Mouse (Mus musculus) myocyte (in vitro differentiated cells): ENCODE measurements around the gene Cryab. TPM values are rescaled to one million over a fixed set of nuclear protein-coding genes. Genes with fewer than 3 reads are reported as not detected.

Experiments
- H3K27me3 ChIP-seq: one replicate; pipeline ENCODE4 v1.6.1; 2011; ENCODE audit not compliant: control insufficient read depth, insufficient read depth, insufficient read length
- H3K36me3 ChIP-seq: one replicate; pipeline ENCODE4 v1.6.1; 2011; ENCODE audit not compliant: control insufficient read depth, insufficient read depth
- H3K4me2 ChIP-seq: one replicate; pipeline ENCODE4 v1.6.1; 2011; ENCODE audit warnings: low read depth, control low read depth
- H3K4me3 ChIP-seq: one replicate; pipeline ENCODE4 v1.5.1; 2011; ENCODE audit warnings: mild to moderate bottlenecking, control low read depth, moderate library complexity
- H3K79me2 ChIP-seq: one replicate; pipeline ENCODE4 v1.6.1; 2011; ENCODE audit not compliant: control insufficient read depth, insufficient read depth
- H3ac ChIP-seq: one replicate; pipeline ENCODE4 v1.6.1; 2011; ENCODE audit not compliant: control insufficient read depth, insufficient read length
- CEBPB ChIP-seq: IDR thresholded peaks from 2 replicates; pipeline ENCODE4 v1.6.1; 2011; ENCODE audit warnings: mild to moderate bottlenecking, moderate library complexity; ENCODE audit not compliant: poor library complexity, insufficient read depth, severe bottlenecking
- E2F4 ChIP-seq: IDR thresholded peaks from one replicate; pipeline ENCODE4 v1.6.1; 2011; ENCODE audit warnings: mild to moderate bottlenecking, control low read depth, moderate library complexity; ENCODE audit not compliant: insufficient read depth
- MAX ChIP-seq: IDR thresholded peaks from one replicate; pipeline ENCODE4 v1.6.1; 2011; ENCODE audit warnings: low read depth, mild to moderate bottlenecking, control low read depth
- MYOD1 ChIP-seq, 3 experiments: IDR thresholded peaks; one replicate each; pipeline ENCODE4 v1.6.1; 2011; ENCODE audit warnings: control low read depth in 2 of 3, low read depth in 2 of 3, mild to moderate bottlenecking in 2 of 3, moderate library complexity in 1 of 3; ENCODE audit not compliant: insufficient read length in 2 of 3, control insufficient read depth in 1 of 3
- MYOG ChIP-seq, 3 experiments: IDR thresholded peaks; one replicate each; pipeline ENCODE4 v1.6.1; 2011; ENCODE audit warnings: control low read depth in 2 of 3, low read depth in 2 of 3, mild to moderate bottlenecking in 2 of 3; ENCODE audit not compliant: insufficient read length in 2 of 3, control insufficient read depth in 1 of 3, insufficient read depth in 1 of 3
- POLR2A ChIP-seq: IDR thresholded peaks from one replicate; pipeline ENCODE4 v1.6.1; 2011; ENCODE audit warnings: low read depth, mild to moderate bottlenecking, control low read depth, moderate library complexity; ENCODE audit not compliant: insufficient read length
- POLR2AphosphoS2 ChIP-seq: IDR thresholded peaks from one replicate; pipeline ENCODE4 v1.6.1; 2011; ENCODE audit warnings: low read depth, control low read depth; ENCODE audit not compliant: insufficient read length
- REST ChIP-seq: IDR thresholded peaks from one replicate; pipeline ENCODE4 v1.6.1; 2011; ENCODE audit warnings: mild to moderate bottlenecking, control low read depth, moderate library complexity; ENCODE audit not compliant: insufficient read depth, insufficient read length
- SRF ChIP-seq: IDR thresholded peaks from one replicate; pipeline ENCODE4 v1.6.1; 2011; ENCODE audit warnings: low read depth; ENCODE audit not compliant: control insufficient read depth, insufficient read length
- TCF12 ChIP-seq: IDR thresholded peaks from one replicate; pipeline ENCODE4 v1.6.1; 2011; ENCODE audit warnings: mild to moderate bottlenecking, control low read depth; ENCODE audit not compliant: poor library complexity, insufficient read depth, severe bottlenecking
- TCF3 ChIP-seq: IDR thresholded peaks from one replicate; pipeline ENCODE4 v1.6.1; 2011; ENCODE audit warnings: low read depth, control low read depth; ENCODE audit not compliant: insufficient read length
- USF1 ChIP-seq: IDR thresholded peaks from one replicate; pipeline ENCODE4 v1.6.1; 2011; ENCODE audit warnings: low read depth, mild to moderate bottlenecking, control low read depth, moderate library complexity
- polyA plus RNA-seq: library from polyadenylated mRNA; unstranded; fragments of >200 nt; fragmentation: generic; extraction: Trizol; gene quantifications from one replicate; pipeline ENCODE4 v1.2.1, GENCODE M21; 2012; ENCODE audit warnings: missing spikeins

The Cryab gene
- polyA plus RNA-seq, 1 experiment: 915 TPM

GRCm38 (mm10) chr9:50776162-50776760, 25.1 kb downstream of the Cryab start:
- H3K4me3 ChIP-seq: peak overlapping the region; percentile 39

GRCm38 (mm10) chr9:50782155-50782554, 31.0 kb downstream of the Cryab start:
- Histone ChIP-seq H3K79me2 (no peaks in the 10 kb centered on the region), H3K4me3 (no peak overlapping the region), H3K4me2 (no peak overlapping the region), H3ac (no peak overlapping the region), H3K36me3 (peaks cover 9% of the 10 kb centered on the region), H3K27me3 (no peaks in the 10 kb centered on the region)
- TF ChIP-seq MAX: no peak
- TF ChIP-seq CEBPB: no peak
- no peak for TF ChIP-seq MYOD1 (IDR thresholded peaks at IDR 0.05; ENCODE audit: control insufficient read depth in 1 of 3, insufficient read length in 2 of 3, low read depth in 2 of 3)
- no peak for TF ChIP-seq TCF12
- TF ChIP-seq POLR2AphosphoS2: no peak
- no peak for TF ChIP-seq POLR2A
- TF ChIP-seq SRF: no peak
- TF ChIP-seq USF1: no peak
- no peak for TF ChIP-seq MYOG (IDR thresholded peaks at IDR 0.05; ENCODE audit: control insufficient read depth in 1 of 3, insufficient read depth in 1 of 3, insufficient read length in 2 of 3, low read depth in 2 of 3)
- TF ChIP-seq REST: no peak
- TF ChIP-seq TCF3: no peak
- no peak for TF ChIP-seq E2F4

More at GRCm38 (mm10) chr9:50776162-50776760, 25.1 kb downstream of the Cryab start:
- Histone ChIP-seq H3K4me2 (peak overlapping the region; percentile 81), H3ac (peak overlapping the region; percentile 71), H3K36me3 (no peaks in the 10 kb centered on the region), H3K79me2 (peaks cover 4% of the 10 kb centered on the region), H3K27me3 (no peaks in the 10 kb centered on the region)
- TF ChIP-seq REST (no peak), CEBPB (no peak), USF1 (no peak), POLR2A (no peak), TCF3 (no peak), MAX (no peak), SRF (no peak), POLR2AphosphoS2 (no peak), TCF12 (no peak), MYOG (IDR thresholded peaks at IDR 0.05; ENCODE audit: control insufficient read depth in 1 of 3, insufficient read depth in 1 of 3, insufficient read length in 2 of 3, low read depth in 2 of 3) (no peak), MYOD1 (IDR thresholded peaks at IDR 0.05; ENCODE audit: control insufficient read depth in 1 of 3, insufficient read length in 2 of 3, low read depth in 2 of 3) (no peak), E2F4 (no peak)

- H3K4me2 ChIP-seq: no peak overlapping the region
- TF ChIP-seq CEBPB (no peak), USF1 (no peak), MYOG (IDR thresholded peaks at IDR 0.05; ENCODE audit: control insufficient read depth in 1 of 3, insufficient read depth in 1 of 3, insufficient read length in 2 of 3, low read depth in 2 of 3) (no peak), POLR2AphosphoS2 (no peak), E2F4 (no peak), TCF12 (no peak), MAX (no peak), REST (no peak), MYOD1 (IDR thresholded peaks at IDR 0.05; ENCODE audit: control insufficient read depth in 1 of 3, insufficient read length in 2 of 3, low read depth in 2 of 3) (no peak), SRF (no peak), TCF3 (no peak), POLR2A (no peak)
- H3K27me3 ChIP-seq: no peaks in the 10 kb centered on the region
- H3ac ChIP-seq: no peak overlapping the region
- H3K79me2 ChIP-seq: no peaks in the 10 kb centered on the region
- H3K4me3 ChIP-seq: no peak overlapping the region
- peaks cover 10% of the 10 kb centered on the region for H3K36me3 ChIP-seq
Measured at GRCm38 (mm10) chr9:50795266-50795665, 44.1 kb downstream of the Cryab start.

GRCm38 (mm10) chr9:50796776-50797175, 45.7 kb downstream of the Cryab start:
- H3K27me3 ChIP-seq: no peaks in the 10 kb centered on the region
- peaks cover 14% of the 10 kb centered on the region for H3K36me3 ChIP-seq
- TF ChIP-seq CEBPB: no peak
- TF ChIP-seq POLR2A: no peak
- TF ChIP-seq MAX: no peak
- TF ChIP-seq MYOG (IDR thresholded peaks at IDR 0.05; ENCODE audit: control insufficient read depth in 1 of 3, insufficient read depth in 1 of 3, insufficient read length in 2 of 3, low read depth in 2 of 3): no peak
- TF ChIP-seq SRF: no peak
- no peak for TF ChIP-seq REST
- TF ChIP-seq USF1: no peak
- TF ChIP-seq TCF12: no peak
- TF ChIP-seq E2F4: no peak
- no peak for TF ChIP-seq MYOD1 (IDR thresholded peaks at IDR 0.05; ENCODE audit: control insufficient read depth in 1 of 3, insufficient read length in 2 of 3, low read depth in 2 of 3)
- no peak for TF ChIP-seq POLR2AphosphoS2
- no peak for TF ChIP-seq TCF3
- no peak overlapping the region for H3ac ChIP-seq
- no peak overlapping the region for H3K4me3 ChIP-seq
- no peak overlapping the region for H3K4me2 ChIP-seq
- no peaks in the 10 kb centered on the region for H3K79me2 ChIP-seq
